Mouse (Mus musculus): ENCODE measurements around the gene Epn2.
A peak's percentile ranks its signal among the peaks of the same experiment; 100 is the strongest.
"Not testable (repeated sequence)": the region's sequence is repeated elsewhere in the genome, so short reads cannot be mapped to it uniquely, and the experiment has no call there.

The Epn2 gene

DNA sequence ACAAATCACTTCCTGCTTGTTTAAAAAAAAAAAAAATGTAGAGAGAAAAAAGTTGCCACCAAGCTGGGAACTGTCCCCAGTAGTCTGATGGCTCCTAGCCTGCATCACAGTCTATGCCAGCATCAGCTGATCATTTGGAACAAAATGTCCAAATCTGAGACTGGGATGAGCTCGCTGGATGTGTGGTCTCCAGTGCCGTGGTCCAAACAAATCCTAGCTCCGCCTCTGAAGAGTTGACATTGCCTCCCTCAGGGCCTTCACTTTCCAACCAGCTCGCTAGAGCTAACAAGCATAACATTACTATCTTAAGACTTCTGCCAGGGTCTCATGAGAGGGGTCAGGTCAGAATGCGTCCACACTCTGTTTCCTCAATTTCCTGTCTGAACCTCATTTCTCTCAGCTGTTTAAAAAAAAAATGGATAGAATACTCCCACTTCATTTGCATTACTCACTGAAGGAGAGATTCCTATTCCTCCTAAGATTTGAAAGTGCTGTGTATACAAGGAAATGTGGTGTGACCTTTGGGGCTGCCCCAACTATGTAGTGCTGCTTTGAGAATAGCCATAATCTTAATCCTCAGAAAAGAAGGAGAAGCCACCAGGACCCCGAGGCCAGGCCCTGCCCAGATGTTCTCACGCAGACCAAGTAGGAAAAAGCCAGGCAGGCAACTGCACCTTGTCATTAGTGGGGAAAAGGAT lies 11.2 kb upstream of the Epn2 start:
- peak; percentile 34 to 77 for DNase-seq

DNA sequence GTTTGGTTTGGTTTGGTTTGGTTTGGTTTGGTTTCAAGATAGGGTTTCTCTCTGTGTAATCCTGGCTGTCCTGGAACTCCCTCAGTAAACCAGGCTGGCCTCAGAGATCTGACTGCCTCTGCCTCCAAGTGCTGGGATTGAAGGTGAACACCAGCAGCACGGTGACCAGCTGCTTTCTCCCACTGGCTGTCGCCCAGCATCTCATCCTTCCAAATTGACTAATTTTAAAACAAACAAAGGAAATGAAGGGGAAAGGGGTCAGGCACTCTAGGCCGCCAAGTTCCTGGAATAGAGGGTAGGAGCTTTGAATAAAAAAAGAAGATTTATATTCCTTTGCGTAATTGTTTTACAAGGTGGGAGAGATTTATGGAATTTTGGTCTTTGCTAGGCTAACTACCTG lies 5.9 kb upstream of the Epn2 start:
- peak; percentile 46 to 68 for DNase-seq

DNA sequence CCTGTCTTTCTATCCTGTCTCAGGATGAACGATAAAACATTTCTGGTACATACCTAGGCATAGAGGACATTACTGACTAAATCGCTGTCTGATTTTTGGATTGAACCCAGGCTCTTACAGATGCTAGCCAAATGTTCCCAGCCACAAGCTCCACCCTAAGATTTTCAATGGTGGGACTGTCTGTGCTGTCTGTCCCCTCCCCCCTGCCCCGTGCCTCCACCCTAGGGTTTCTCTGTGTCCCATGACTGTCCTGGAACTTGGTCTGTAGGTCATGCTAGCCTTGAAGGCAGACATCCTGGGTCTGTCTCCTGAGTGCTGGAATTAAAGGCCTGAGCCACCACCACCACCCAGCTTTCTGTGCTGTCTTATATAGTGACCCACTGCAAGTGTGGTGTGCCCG lies 5.3 kb upstream of the Epn2 start:
- DNase-seq: no peak

GRCm38 (mm10) chr11:61584096-61584495 lies 4.6 kb upstream of the Epn2 start:
- DNase-seq: no peak

DNA sequence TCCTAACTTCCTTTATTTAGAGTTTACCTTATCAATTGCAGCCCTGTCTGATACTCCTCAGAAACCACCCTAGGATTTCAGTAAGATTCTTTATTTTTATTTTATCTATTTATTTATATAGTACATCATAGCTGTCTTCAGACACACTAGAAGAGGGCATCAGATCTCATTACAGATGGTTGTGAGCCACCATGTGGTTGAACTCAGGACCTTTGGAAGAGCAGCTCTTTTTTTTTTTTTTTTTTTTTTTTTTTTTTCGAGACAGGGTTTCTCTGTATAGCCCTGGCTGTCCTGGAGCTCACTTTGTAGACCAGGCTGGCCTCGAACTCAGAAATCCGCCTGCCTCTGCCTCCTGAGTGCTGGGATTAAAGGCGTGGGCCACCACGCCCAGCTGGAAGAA lies 3.3 kb upstream of the Epn2 start:
- DNase-seq: not testable (repeated sequence)

DNA sequence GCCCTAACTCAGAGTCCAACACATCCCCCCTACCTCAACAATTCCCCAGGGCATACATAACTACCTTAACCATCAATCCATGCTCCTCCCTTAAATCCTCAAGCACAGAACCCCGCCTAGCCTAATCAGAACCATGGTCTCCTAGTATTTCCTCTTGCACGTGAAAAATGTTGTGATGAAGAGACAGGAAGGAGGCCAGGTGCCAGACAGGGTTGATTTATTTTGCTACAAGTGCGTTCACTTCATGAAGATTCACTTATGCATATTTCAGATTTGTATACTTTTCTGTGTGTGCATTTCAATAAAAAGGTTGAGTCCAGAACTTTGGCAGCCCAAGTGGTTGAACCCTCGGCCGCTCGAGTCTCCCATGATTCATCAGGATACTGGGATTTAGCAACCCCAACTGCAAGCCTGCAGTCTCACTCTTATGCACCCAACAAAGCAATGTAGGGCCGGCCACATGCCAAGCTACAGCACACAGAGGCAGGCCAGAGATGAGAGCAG lies 443 bp upstream of the Epn2 start:
- peak; percentile 54 to 58 for DNase-seq

DNA sequence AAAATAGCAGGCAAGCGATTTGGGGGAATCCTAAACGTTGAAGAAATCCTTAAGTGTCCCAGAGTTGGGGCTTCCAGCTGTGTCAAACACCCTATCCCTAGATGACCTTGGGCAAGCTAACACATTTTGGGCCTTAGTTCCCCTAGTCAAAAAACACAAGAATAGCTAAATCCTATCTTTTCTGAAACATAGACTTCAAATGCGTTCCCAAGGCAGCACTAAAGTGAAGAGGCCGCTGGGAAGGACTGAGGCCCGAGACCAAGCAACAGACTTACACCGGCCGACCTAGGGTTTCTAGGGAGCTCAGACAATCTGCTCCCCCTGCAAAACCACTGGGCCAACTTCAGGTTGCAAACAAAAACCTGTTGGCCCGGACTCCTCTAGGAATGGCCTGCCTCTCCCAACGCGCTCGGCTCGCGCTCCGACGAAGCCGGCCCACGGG lies 925 bp downstream of the Epn2 start:
- DNase-seq: peak in 1 of 2 experiments; percentile 27

- DNase-seq: no peak
Observed at GRCm38 (mm10) chr11:61577991-61578390, 1.5 kb downstream of the Epn2 start.

DNA sequence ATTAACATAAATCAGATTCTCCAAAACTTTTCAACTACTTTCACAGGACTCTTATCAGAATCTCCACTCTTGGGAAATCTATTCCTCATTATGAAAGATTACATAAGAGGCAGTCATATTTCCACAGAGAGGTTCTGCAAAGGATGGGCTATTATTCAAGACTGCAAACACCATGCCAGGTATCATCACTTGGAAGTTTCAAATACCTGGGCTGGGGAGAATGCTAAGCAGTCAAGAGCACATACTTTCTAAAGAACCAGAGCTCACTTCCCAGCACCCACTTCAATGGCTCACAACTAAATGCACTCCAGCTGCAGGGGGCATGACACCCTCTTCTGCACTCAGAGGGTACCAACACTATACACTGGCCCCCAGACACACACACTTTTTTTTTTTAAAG lies 2.1 kb downstream of the Epn2 start:
- DNase-seq: no peak

DNA sequence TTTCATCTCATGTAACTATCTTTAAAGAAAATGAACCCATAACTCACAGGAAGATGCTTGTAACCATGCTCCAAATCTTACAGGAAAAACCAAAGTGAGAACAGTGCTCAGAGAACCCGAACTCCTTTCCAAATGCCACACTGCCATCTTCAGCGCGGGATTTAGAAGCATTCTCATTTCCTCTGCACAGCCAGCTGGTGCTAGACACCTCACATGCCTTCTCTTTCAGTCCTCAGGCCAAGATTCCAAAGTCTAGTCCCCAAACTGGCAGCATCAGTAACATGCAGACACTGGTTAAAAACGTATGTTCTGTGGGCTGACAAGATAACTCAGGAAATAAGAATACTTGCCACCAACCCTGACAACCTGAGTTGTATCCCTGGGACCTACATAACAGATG lies 6.2 kb downstream of the Epn2 start:
- DNase-seq: peak in 1 of 2 experiments; percentile 23

GRCm38 (mm10) chr11:61571225-61571624 lies 8.3 kb downstream of the Epn2 start:
- DNase-seq: no peak

- no peak for DNase-seq
Observed at GRCm38 (mm10) chr11:61569671-61570070, 9.8 kb downstream of the Epn2 start.

DNA sequence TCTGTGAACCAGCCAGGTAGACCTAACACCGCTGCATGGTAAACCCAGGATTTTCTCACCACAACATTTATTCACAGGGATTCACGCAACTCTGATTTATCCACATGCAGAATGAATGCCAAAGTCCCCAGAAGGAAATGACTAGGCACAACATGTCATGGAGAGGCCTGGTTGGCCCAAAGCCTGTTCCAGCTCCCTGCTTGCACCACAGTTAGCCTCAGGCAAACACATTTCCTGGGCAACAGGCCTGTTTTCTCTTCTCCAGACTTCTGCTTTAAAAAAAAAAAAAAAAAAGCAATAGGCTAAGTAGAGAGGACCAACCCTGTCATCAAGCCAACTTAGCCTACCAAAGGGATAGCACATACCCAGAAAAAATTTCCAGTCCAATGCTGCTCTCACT lies 14.9 kb downstream of the Epn2 start:
- DNase-seq: peak; percentile 65 to 81

- no peak for DNase-seq
Observed at GRCm38 (mm10) chr11:61563939-61564338, 15.5 kb downstream of the Epn2 start.

DNA sequence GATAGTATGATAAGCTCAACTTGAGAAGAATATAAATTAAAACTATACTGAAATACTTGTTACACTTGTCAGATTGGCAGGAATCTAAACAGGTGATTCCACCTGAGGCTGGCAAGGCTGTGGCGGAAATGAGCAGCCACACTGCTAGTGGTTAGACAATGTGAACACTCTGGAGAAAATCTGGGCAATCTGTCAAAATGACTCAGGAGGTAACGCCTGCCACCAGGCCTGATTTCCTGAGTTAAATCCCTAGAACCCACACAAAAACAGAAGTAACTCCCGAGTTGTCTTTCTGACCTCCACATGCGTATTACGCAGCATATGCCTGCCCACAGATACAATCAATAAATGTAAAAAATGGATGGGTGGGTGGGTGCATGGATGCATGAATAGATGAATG lies 17.1 kb downstream of the Epn2 start:
- peak in 1 of 2 experiments; percentile 45 for DNase-seq

GRCm38 (mm10) chr11:61559572-61559971 lies 19.9 kb downstream of the Epn2 start:
- no peak for DNase-seq

DNA sequence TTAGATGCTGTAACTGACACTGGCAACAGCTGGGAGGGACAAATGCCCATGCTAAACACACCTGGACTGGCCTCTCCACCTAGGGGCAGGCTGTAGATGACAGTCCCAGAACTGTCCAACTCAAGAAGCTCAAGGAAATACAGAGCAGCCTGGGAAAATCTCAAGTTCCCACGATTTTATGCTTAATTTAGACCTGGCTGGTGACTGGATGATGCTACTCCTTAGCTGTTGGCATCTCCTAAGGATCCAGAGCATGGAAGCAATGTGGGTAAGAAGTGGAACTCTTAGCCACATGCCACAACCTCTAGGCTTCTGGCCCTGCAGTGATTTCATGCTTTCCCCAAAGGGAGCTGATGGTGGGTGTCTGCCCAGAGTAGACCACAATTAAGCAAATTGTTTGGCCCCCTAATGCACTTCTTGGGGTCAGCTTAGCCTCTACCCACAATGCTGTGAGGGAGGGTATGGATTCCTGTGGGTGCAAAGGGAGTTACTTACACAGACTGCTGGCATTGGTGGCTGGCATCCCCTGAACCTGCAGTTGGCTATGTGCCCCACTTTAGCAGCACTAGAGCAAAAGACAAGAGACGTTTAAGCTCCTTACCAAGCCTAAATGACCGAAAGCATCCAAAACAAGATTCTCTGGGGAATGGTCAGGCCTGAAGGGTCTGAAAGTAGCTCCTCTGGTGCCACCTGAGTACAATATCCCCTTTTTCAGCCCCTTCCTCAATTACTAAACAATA lies 26.3 kb downstream of the Epn2 start:
- no peak for DNase-seq

DNA sequence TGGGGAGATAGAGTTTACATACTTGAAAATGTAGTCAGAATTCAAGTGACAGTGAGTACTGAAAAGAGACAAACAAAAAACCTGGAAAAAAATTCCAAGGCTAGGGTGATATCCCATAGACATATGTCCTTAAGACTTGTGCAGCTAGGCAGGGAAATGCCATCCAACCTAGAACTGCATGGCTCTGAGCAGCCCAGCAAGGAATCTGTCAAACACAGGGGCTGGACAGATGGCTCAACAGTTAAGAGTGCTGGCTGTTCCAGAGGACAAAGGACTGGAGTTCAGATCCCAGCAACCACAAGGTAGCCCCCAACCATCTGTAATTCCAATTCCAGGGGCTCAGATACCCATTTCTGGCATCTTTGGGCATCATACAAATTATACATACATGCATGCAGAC lies 28.9 kb downstream of the Epn2 start:
- DNase-seq: no peak

GRCm38 (mm10) chr11:61547710-61548109 lies 31.8 kb downstream of the Epn2 start:
- DNase-seq: no peak

DNA sequence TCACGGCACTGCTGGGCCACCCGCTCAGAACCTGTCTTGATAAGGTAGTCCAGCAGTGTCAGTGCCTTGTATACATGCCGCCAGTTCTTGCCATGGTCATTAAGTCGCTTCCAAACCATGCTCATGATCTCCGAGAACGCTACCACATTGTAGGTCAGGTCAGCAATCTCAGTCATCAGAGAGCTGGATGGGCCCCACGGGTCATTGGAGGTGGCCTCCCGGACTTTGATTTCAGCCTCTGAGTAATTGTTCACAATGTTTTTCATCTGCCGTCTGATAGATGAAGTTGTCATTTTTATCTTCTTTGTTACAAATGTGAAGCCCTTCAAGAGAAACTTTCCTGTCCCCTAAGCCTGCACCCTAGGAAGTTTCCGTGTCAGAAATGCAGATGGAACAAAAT lies 33.0 kb downstream of the Epn2 start:
- peak; percentile 36 to 42 for DNase-seq

DNA sequence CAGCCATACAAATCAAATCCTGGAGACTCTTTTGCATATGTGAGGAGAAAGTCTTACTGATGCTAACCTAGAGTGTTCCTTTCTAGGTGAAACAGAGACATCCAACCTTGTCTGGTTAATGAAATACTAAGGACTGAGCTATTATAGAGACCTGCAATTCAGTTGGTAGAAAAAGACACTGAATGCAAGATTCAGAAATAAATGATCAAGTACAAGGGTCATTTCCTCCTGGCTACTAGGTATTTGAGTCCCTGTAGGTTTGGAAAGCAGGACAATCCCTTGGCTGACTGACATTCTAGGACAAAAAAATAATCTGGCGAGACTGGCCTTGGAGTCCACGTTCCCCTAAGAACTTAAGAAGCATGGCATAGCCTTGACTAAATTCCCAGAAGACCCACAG lies 33.9 kb downstream of the Epn2 start:
- DNase-seq: no peak

DNA sequence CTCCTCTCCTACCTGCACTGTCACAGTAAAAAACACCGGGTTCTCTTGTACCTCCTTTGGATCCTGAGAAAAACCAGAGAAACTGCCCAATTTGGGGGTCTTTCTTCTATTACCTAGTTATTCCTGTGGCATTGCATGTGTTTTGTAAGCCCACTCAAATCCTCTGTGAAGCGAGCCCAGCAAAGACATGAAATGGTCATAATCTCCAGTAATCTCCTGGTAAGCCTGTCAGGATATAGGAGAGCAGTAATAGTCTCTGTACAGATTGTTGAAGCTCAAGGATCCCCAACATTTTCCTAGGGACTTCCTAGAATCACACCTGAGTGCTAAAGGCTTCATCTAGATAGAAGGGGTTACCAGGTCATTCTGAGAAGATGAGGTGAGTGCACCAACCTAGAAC lies 38.4 kb downstream of the Epn2 start:
- DNase-seq: no peak

DNA sequence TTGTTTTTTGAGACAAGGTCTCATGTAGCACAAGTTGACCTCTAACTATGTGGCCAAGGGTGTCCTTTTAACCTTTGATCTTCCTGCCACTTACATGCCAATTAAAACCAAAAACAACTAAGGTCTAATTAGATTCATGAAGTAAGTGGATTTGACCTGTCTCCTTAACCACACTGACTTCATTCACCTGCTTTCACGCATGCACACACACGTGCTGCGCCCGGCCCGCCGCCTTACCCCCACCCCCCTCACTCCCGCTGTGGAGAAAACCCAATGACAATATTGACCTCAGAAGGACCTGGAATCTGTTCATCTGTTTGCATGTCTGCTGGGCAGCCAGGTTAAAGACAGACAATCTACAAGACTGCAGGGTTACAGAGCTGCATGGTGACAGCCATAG lies 38.8 kb downstream of the Epn2 start:
- peak; percentile 45 to 70 for DNase-seq

DNA sequence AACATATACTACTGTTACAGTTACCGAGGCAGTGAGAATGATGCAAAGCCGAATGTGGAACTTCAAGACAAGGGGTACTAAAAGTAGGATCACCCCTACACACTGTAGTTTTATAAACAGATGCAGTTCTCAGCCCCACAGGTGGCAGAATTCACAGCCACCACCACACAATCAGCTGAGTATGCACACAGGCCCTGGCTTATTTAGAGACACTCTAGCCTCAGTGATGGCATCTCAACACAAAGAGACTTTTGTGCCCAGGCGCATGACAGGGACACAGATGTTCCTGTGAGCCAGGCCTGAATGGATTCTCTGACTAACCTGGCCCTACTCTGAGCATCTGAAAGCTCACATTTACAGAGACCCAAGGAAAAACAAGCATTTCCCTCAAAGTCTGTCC lies 42.1 kb downstream of the Epn2 start:
- no peak for DNase-seq

Data from kidney, postnatal 25 days (tissue).